Mouse (Mus musculus) heart, embryonic 11.5 days (tissue): ENCODE measurements around the gene Cachd1. TPM values are rescaled to one million over a fixed set of nuclear protein-coding genes. Genes with fewer than 3 reads are reported as not detected.
A peak's percentile ranks its signal among the peaks of the same experiment; 100 is the strongest.

Experiments used
- ATAC-seq: fragments of 200-750 bp; cut with Nextera tagmentation; replicated peaks from 2 replicates; pipeline ENCODE4 v1.8.0; 2017; ENCODE audit warnings: moderate library complexity; ENCODE audit not compliant: insufficient number of reproducible peaks, low FRiP score, low TSS enrichment
- H3K27ac ChIP-seq: fragments of 300-500 bp; sonication (generic); 2 replicates; pipeline ENCODE4 v1.5.1; 2014; ENCODE audit warnings: mild to moderate bottlenecking, low read depth, low read length
- H3K27me3 ChIP-seq: fragments of 300-500 bp; sonication (generic); 2 replicates; pipeline ENCODE4 v1.6.1; 2014; ENCODE audit warnings: mild to moderate bottlenecking, low read length, mixed read lengths; ENCODE audit not compliant: control insufficient read depth, insufficient read depth
- H3K36me3 ChIP-seq: fragments of 300-500 bp; sonication (generic); 2 replicates; pipeline ENCODE4 v1.6.1; 2014; ENCODE audit warnings: mild to moderate bottlenecking, low read length, moderate library complexity, mixed read lengths; ENCODE audit not compliant: control insufficient read depth, insufficient read depth
- H3K4me1 ChIP-seq: fragments of 300-500 bp; sonication (generic); 2 replicates; pipeline ENCODE4 v1.6.1; 2014; ENCODE audit warnings: low read length; ENCODE audit not compliant: control insufficient read depth, insufficient read depth
- H3K4me2 ChIP-seq: fragments of 300-500 bp; sonication (generic); 2 replicates; pipeline ENCODE4 v1.6.1; 2014; ENCODE audit warnings: mild to moderate bottlenecking, moderate library complexity
- H3K4me3 ChIP-seq: fragments of 300-500 bp; sonication (generic); 2 replicates; pipeline ENCODE4 v1.5.1; 2014; ENCODE audit warnings: low read depth, low read length
- H3K9ac ChIP-seq: fragments of 300-500 bp; sonication (generic); 2 replicates; pipeline ENCODE4 v1.6.1; 2014; ENCODE audit warnings: mild to moderate bottlenecking, low read depth, low read length, moderate library complexity
- H3K9me3 ChIP-seq: fragments of 300-500 bp; sonication (generic); replicated peaks from 2 replicates; pipeline ENCODE4 v1.6.1; 2016; ENCODE audit warnings: low read length; ENCODE audit not compliant: control insufficient read depth
- WGBS: fragments of 180-500 bp; shearing (Covaris S2); extraction: QIAGEN DNeasy Blood & Tissue Kit; methylation state at CpG from one replicate; pipeline ENCODE4 v1.1.7; 2014; ENCODE audit not compliant: insufficient replicate concordance; 5-methylcytosine and 5-hydroxymethylcytosine counted together
- polyA plus RNA-seq: library from polyadenylated mRNA; unstranded; fragments of >200 nt; fragmentation: Nextera tagmentation; extraction: Ambion mirVana; gene quantifications from 2 replicates; pipeline ENCODE4 v1.2.1, GENCODE M21; 2014

Cachd1 gene
- polyA plus RNA-seq, 1 experiment from 2014 or later: 9.3 TPM

DNA sequence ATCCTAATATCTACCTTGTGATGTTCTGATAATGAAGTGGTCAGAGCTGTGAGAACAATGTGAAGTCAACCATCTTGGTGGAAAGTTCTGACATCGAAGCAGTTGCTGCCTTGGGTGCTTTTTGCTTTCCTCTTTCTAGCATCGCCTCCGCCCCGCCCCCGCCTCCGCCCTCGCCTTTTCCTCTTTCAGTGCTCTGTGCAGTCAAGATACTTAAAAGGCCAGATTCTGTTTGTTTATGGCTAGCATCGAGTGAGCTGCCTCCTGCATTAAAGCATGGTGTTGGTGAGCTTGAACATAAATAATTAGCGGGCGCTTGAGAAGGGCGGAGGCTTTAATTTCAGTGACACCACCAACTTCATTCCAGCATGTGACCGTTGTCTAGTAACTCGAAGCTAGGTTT is 88.9 kb downstream of the Cachd1 start:
- WGBS: 56% methylated on average over 13 of the region's 13 CpGs
- H3K27ac ChIP-seq: no peak overlapping the region

DNA sequence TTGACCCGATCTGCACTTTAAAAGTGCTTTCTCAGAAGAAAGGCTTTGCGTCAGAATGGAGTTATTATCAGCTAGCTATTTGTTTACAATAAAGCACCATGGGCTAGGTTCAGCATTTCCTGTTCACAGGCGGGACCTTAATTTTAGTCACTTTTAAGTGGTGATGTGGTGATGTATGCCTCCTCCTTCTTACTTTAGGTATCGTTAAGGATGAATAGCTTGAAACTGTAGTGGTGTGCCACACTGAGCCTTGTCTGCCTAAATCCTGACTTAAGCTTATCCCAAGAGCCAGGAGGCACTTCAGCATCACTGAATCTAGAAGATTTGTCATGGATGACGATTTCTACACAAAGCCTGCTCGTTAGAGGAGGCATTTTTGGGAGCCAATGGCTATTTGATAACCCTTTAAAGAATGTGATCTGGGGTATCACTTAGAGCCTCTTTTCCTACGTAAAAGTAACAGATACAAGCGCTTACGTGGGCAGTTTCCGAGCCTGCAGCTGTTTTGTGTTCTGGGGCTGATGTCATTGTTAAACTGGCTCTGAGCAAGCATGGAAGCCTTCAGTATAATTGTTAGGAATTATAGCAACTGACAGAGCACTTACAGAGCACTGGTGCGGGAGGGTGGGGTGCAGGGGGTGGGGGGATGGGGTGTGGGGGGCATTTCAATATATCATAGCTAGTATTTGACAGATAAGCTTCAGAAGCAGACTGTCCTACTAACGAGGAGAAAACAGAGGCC is 89.7 kb downstream of the Cachd1 start:
- H3K4me2 ChIP-seq: no peak overlapping the region
- no peak overlapping the region for H3K4me3 ChIP-seq
- H3K27ac ChIP-seq: no peak overlapping the region
- ATAC-seq: no peak
- WGBS: 46% methylated on average over 12 of the region's 12 CpGs
- no peaks in the 10 kb centered on the region for H3K27me3 ChIP-seq
- no peak overlapping the region for H3K9ac ChIP-seq
- peaks cover 14% of the 10 kb centered on the region for H3K4me1 ChIP-seq
- no peaks in the 10 kb centered on the region for H3K36me3 ChIP-seq
- no peaks in the 10 kb centered on the region for H3K9me3 ChIP-seq

More for the DNA sequence above, 88.9 kb downstream of the Cachd1 start:
- H3K4me1 ChIP-seq: peaks cover 14% of the 10 kb centered on the region
- no peak overlapping the region for H3K4me2 ChIP-seq
- no peaks in the 10 kb centered on the region for H3K9me3 ChIP-seq
- H3K9ac ChIP-seq: no peak overlapping the region
- H3K4me3 ChIP-seq: no peak overlapping the region
- no peak for ATAC-seq
- no peaks in the 10 kb centered on the region for H3K36me3 ChIP-seq
- H3K27me3 ChIP-seq: no peaks in the 10 kb centered on the region

DNA sequence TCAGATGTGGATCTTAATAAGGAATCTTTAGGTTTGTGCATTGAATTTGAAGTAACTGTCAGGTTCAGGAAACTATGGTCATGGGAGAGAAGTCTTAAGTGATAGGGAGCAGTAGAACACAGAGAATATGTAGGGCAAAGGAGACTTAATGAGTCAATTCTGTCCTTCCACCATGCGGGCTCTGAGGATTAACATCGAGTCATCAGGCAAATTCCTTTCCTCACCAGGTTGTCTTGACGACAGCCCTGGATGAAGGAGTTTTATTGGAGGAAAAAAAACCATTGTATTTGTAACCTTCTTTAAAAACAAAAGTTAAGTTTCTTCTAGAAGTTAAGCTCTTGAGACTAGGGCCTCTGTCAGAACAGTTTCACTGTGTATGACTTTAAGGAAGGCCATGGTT is 100.9 kb downstream of the Cachd1 start:
- no peak overlapping the region for H3K27ac ChIP-seq
- WGBS: 58% methylated on average over 3 of the region's 3 CpGs
- no peak overlapping the region for H3K9ac ChIP-seq
- H3K36me3 ChIP-seq: no peaks in the 10 kb centered on the region
- no peak overlapping the region for H3K4me3 ChIP-seq
- ATAC-seq: no peak
- H3K4me1 ChIP-seq: no peaks in the 10 kb centered on the region
- H3K4me2 ChIP-seq: no peak overlapping the region
- no peaks in the 10 kb centered on the region for H3K9me3 ChIP-seq
- no peaks in the 10 kb centered on the region for H3K27me3 ChIP-seq

DNA sequence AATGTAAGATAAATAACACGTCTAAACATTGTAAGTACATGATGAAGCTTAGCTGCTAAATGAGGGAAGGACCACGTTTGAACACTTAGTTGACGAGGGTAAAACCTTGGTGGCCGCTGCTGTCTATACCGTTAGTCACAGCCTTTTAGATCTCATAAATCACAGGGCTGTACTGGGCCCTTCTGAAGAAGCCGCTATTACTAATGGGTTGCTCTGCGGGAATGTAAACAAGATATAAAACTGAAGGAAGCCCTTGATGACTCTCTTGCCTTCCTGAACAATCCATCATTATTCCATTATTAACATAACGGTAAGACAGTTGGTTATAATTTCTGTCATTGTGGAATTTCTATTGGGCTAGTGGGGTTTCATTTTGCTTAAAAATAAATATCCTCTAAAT is 102.9 kb downstream of the Cachd1 start:
- Histone ChIP-seq H3K4me1 (no peaks in the 10 kb centered on the region), H3K9me3 (no peaks in the 10 kb centered on the region), H3K36me3 (no peaks in the 10 kb centered on the region), H3K4me2 (no peak overlapping the region), H3K27ac (no peak overlapping the region), H3K27me3 (no peaks in the 10 kb centered on the region), H3K4me3 (no peak overlapping the region), H3K9ac (no peak overlapping the region)
- 74% methylated on average over 8 of the region's 8 CpGs for WGBS
- ATAC-seq: no peak

DNA sequence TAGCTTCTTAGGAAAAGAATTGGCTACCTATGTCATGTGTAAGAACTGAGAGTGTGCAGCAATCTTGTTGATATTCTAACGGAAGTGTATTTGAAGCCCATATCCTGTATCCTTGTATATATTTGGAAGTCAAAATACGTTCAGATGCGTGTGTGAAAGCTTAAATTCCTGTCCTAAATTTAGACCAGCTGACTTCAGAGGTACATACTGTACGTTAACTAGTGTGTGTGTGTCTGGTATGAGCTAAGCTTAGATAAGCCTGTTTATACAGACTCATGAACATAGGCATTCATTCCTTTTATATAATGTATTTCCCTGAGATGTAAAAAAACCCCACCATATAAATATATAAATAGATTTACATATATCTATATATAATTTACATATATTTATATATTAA is 103.6 kb downstream of the Cachd1 start:
- H3K4me2 ChIP-seq: no peak overlapping the region
- WGBS: 24% methylated on average over 4 of the region's 4 CpGs
- H3K9ac ChIP-seq: no peak overlapping the region
- no peaks in the 10 kb centered on the region for H3K36me3 ChIP-seq
- no peak for ATAC-seq
- H3K27me3 ChIP-seq: no peaks in the 10 kb centered on the region
- H3K9me3 ChIP-seq: no peaks in the 10 kb centered on the region
- no peaks in the 10 kb centered on the region; the same call in 1 of the 2 replicates for H3K4me1 ChIP-seq
- no peak overlapping the region for H3K4me3 ChIP-seq
- no peak overlapping the region for H3K27ac ChIP-seq

DNA sequence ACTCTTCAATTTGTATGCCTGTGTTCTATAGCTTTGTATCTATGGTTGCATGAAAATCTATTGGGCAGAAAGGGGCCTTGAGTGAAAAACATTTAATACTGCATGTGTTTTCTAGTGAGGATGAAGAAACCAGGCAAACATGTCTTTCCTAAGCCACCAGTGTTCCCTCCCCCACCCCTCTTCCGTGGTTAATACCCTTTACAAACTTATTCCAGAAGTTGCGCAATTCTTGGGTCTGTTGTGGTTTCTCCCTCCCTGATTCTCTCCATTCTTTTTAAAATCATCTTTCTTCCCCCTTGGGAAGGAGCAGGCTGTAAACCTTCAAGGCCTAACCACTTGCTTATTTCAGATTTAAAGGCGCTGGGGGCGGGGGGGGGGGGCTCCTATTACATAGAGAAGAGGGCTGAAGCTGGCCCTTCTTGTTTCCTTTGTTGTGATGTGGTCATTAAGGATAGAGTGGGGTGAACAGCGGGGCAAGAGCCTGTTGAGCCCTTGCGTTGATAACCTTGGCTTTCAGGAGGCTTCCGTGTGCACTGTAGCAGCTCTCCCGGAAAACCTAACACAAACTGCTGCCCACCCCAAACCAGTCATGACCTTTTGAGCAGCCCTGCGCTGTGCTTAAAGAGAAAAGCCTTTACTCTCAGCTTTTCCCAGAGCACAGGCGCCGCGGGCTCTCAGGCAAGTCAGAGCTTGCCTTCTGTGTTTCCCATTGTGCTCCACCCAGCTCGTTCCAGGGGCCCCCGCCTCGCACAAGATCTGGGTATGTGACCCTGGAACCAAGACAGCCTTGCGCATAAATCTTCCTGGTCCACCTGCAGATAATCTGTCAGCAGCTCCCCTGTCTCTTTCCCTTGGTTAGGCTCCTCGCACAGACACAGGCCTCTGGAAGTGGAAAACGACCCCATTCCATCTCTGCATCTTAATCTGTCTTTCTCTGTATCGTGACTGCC is 109.6 kb downstream of the Cachd1 start:
- Histone ChIP-seq H3K4me1 (peaks cover 20% of the 10 kb centered on the region), H3K36me3 (no peaks in the 10 kb centered on the region), H3K4me2 (peak overlapping the region; percentile 42), H3K9ac (peak overlapping the region; percentile 23; the same call in 1 of the 2 replicates), H3K9me3 (no peaks in the 10 kb centered on the region), H3K27me3 (no peaks in the 10 kb centered on the region), H3K27ac (peak overlapping the region; percentile 86), H3K4me3 (peak overlapping the region; percentile 12; the same call in 1 of the 2 replicates)
- ATAC-seq: peak; percentile 59; the same call in 1 of the 2 replicates
- WGBS: 29% methylated on average over 19 of the region's 19 CpGs

DNA sequence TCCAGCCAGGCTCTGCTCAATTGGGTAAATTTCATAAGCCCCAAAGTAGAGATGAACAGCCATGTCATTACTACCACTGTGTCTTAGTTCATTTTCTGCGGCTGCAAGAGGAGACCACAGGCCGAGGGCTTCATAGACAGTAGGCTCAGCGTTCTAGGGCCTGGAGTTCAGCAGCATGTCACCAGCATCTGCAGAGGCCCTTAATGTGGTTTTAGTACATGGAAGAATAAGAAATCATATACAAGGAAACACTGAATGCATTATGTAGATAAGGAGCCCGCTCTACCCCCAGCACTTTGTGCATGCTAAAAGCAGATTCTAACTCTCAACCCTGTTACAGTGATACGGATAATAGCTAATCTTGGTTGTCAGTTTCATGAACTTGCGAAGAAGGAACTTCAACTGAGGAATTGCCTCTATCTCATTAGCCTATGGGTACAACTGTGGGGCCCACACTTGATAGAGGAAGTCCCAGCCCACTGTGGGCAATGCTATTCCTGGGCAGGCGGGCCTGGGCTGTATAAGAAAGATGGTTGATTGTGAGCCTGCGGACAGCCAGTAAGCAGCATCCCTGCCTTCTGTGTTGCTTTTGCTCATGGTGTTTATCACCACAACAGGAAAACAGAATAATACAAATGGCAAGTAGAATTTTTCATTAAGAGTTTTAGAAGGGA is 110.4 kb downstream of the Cachd1 start:
- Histone ChIP-seq H3K9ac (peak overlapping the region; percentile 23; the same call in 1 of the 2 replicates), H3K36me3 (no peaks in the 10 kb centered on the region), H3K27ac (peak overlapping the region; percentile 86)

More for the DNA sequence above, 110.4 kb downstream of the Cachd1 start:
- WGBS: 57% methylated on average over 8 of the region's 8 CpGs
- ATAC-seq: no peak
- Histone ChIP-seq H3K4me1 (peaks cover 20% of the 10 kb centered on the region), H3K4me2 (peak overlapping the region; percentile 42), H3K27me3 (no peaks in the 10 kb centered on the region), H3K4me3 (no peak overlapping the region), H3K9me3 (no peaks in the 10 kb centered on the region)
